23 mouse cellular contexts compared by ENCODE assay signal in genomic region chr5:76022436-76022835, GRCm38 (mm10). TPM values are rescaled to one million over a fixed set of nuclear protein-coding genes. Genes with fewer than 3 reads are reported as not detected.
DNase-seq lines count a peak whose midpoint lies in the region; ATAC-seq and TF ChIP-seq lines count a peak whose summit lies in the region.
"Had no signal": no experiment of that assay in that cellular context is flagged by ENCODE, and none has a peak within 500 bp of the region (broad histone marks: within the 10 kb centered on the region; RNA-seq: fewer than 3 reads in every experiment).

No protein-coding gene starts in this region.

- ATAC-seq in heart, embryonic 13.5 days (ENCODE audit: extremely low read depth, insufficient number of reproducible peaks, low FRiP score, low TSS enrichment): no peak
- ATAC-seq: forebrain, embryonic 14.5 days; hindbrain, embryonic 16.5 days; inflammation-experienced regulatory T-cells, adult 6 months; intestine, postnatal 0 days had no signal

- H3K9ac ChIP-seq in heart, adult 2 months (ENCODE audit: low read depth, low read length): no peak overlapping the region
- no peak overlapping the region for H3K9ac ChIP-seq in heart, embryonic 13.5 days
- H3K9ac ChIP-seq: embryonic facial prominence, embryonic 15.5 days; heart, embryonic 15.5 days had no signal

- H3K4me2 ChIP-seq in heart, embryonic 13.5 days: no peak overlapping the region
- H3K4me2 ChIP-seq: embryonic facial prominence, embryonic 15.5 days had no signal

- WGBS in heart, adult 2 months: 62% methylated on average over 6 of the region's 6 CpGs
- WGBS in heart, embryonic 13.5 days: 87% methylated on average over 6 of the region's 6 CpGs

- intact Hi-C loops in heart, adult 2 months (cut with DNase I): loop anchor here (2.0 kb wide), 1 partner anchor 46 kb away; no protein-coding TSS in a partner anchor
- intact Hi-C loops in heart, postnatal 14 days (cut with DNase I): loop anchor here (10.0 kb wide), 1 partner anchor 392 kb away; no protein-coding TSS in a partner anchor

- H3K36me3 ChIP-seq in heart, adult 2 months (ENCODE audit: control insufficient read depth, insufficient read depth, low read length): peaks cover 6% of the 10 kb centered on the region
- H3K36me3 ChIP-seq in heart, embryonic 13.5 days: no peaks in the 10 kb centered on the region
- H3K36me3 ChIP-seq: embryonic facial prominence, embryonic 15.5 days; forebrain, embryonic 10.5 days; G1E; heart, embryonic 15.5 days had no signal

- no peaks in the 10 kb centered on the region for H3K9me3 ChIP-seq in heart, embryonic 13.5 days
- H3K9me3 ChIP-seq: embryonic facial prominence, embryonic 15.5 days; forebrain, embryonic 10.5 days; G1E; heart, embryonic 15.5 days had no signal

- H3K27me3 ChIP-seq in heart, adult 2 months (ENCODE audit: control insufficient read depth, insufficient read depth, low read length): no peaks in the 10 kb centered on the region
- H3K27me3 ChIP-seq in heart, embryonic 13.5 days (replicated peaks): no peaks in the 10 kb centered on the region
- H3K27me3 ChIP-seq: embryonic facial prominence, embryonic 15.5 days; heart, embryonic 15.5 days had no signal

- H3K27ac ChIP-seq in heart, adult 2 months: peak overlapping the region; percentile 78
- H3K27ac ChIP-seq in heart, embryonic 13.5 days (replicated peaks): peak overlapping the region; percentile 61
- H3K27ac ChIP-seq in brown adipose tissue, adult 24 weeks (replicated peaks; ENCODE audit: low read depth, low read length): peak overlapping the region; percentile 61; the same call in 1 of the 2 replicates
- H3K27ac ChIP-seq: embryonic facial prominence, embryonic 15.5 days; forebrain, embryonic 10.5 days had no signal

- no peak for TF ChIP-seq POLR2A in heart, adult 2 months (IDR thresholded peaks at IDR 0.05; ENCODE audit: insufficient read depth, low read depth, low read length)

- no peak for TF ChIP-seq EP300 in heart, adult 2 months (IDR thresholded peaks at IDR 0.05; ENCODE audit: insufficient read depth, low read depth, low read length)

- H3K79me2 ChIP-seq in heart, adult 2 months (replicated peaks; ENCODE audit: control insufficient read depth, insufficient read depth, low read length): no peaks in the 10 kb centered on the region

- peaks cover 15% of the 10 kb centered on the region for H3K4me1 ChIP-seq in heart, adult 2 months (ENCODE audit: control insufficient read depth, insufficient read depth, low read length)
- peaks cover 20% of the 10 kb centered on the region for H3K4me1 ChIP-seq in heart, embryonic 13.5 days
- peaks cover 31% of the 10 kb centered on the region for H3K4me1 ChIP-seq in brown adipose tissue, adult 24 weeks (ENCODE audit: control insufficient read depth, insufficient read depth, insufficient read length, low read length)
- H3K4me1 ChIP-seq: embryonic facial prominence, embryonic 15.5 days had no signal

- no peak for TF ChIP-seq CTCF in heart, adult 2 months (IDR thresholded peaks at IDR 0.05)

- DNase-seq in heart, adult 2 months: no peak
- DNase-seq in heart, postnatal 4 days: no peak
- no peak for DNase-seq in heart, postnatal 14 days
- DNase-seq in A20 (ENCODE audit: low read depth, low spot score): peak; percentile 57
- DNase-seq: adrenal gland, adult 8-10 months; adrenal gland, postnatal 36 days; cerebellum, adult 11 months; cerebellum, adult 8-10 months; cerebellum, postnatal 14 days; embryo, embryonic 11 days; gastrocnemius, postnatal 10 days; kidney, adult 8-10 months had no signal

- no peak overlapping the region for H3K4me3 ChIP-seq in heart, adult 2 months
- H3K4me3 ChIP-seq in heart, embryonic 13.5 days: no peak overlapping the region
- H3K4me3 ChIP-seq in brown adipose tissue, adult 24 weeks (ENCODE audit: insufficient read depth, low read depth, low read length): no peak overlapping the region
- H3K4me3 ChIP-seq: embryonic facial prominence, embryonic 15.5 days; erythroblast, embryonic 14.5 days; forebrain, embryonic 10.5 days; heart, embryonic 15.5 days had no signal

RNA-seq across cellular contexts. Expression of gene Kdr, which starts 44.2 kb away (rescaled TPM):
- 10 to 100 TPM; 70.7 to 78.2 TPM for total RNA-seq in heart, adult 2 months (2021)
- polyA plus RNA-seq in heart, adult 2 months (2012; rRNA removed): 38.3 and 73.9 TPM in 2 replicates
- 100 to 1,000 TPM; 115 to 119 TPM for total RNA-seq in heart, postnatal 4 days (2021)
- polyA plus RNA-seq in heart, embryonic 13.5 days (2015; fragmentation: Nextera tagmentation; extraction: Ambion mirVana): 32.7 and 35.0 TPM in 2 replicates
- total RNA-seq in heart, postnatal 14 days (2021): 100 to 1,000 TPM in 1 of 2 experiments, 10 to 100 TPM in 1; 89.7 to 101 TPM
- polyA plus RNA-seq in brown adipose tissue, adult 24 weeks (2012; ENCODE audit: insufficient read depth, insufficient read length, missing spikeins): 22.0 and 39.9 TPM in 2 replicates
- polyA plus RNA-seq: G1E had no signal
